ENCODE assay signal across 8 mouse cellular contexts in the genomic region with DNA sequence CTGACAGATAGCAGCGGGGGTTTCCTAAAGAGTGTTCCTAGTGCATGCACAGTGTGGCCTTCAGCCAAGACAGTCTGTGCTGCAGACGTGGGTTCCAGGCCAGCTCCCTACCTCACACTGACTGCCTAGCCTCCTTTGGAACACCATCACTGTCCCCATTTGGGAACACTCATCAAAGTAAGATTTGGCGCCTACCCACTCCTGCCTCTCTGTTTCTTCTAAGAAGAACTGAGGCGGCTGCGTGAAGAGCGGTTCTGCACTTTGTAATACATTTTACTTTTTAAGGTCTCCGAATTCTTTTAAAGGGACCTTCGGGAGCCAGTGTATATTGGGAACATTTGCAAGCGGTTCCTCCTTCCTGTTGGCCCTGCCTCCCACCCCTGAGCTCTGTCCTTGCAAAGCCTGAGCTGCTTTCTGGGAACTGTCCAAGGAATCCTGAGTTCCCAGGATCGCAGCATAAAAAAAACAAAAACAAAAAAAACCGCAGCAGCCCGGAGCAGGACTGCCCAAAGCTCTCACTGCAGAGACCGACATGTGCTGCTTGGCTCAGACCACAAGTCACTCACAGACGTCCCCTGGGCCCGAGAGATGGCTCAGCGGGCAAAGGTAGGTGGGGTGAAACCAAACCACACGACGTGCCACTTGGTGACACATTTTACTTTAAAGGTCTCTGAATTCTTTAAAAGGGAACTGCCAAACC. TPM values are rescaled to one million over a fixed set of nuclear protein-coding genes. Genes with fewer than 3 reads are reported as not detected.
DNase-seq lines count a peak whose midpoint lies in the region; ATAC-seq and TF ChIP-seq lines count a peak whose summit lies in the region.

No protein-coding gene starts in this region.

- peak; percentile 34; the same call in 1 of the 2 replicates for ATAC-seq in hindbrain, embryonic 16.5 days
- ATAC-seq in hindbrain, embryonic 11.5 days (ENCODE audit: low FRiP score) = no peak
- ATAC-seq in hematopoietic stem cell, adult 5-6 weeks (replicated peaks in 1 of 2; ENCODE audit: insufficient read depth in 1 of 2, low FRiP score in 2 of 2, low TSS enrichment in 1 of 2, low read depth in 1 of 2, poor library complexity in 2 of 2, severe bottlenecking in 2 of 2) = peak; percentile 85
- ATAC-seq in lung, postnatal 0 days = peak; percentile 43

- in situ Hi-C loops in CH12.LX (cut with MboI; ENCODE audit: low pct_ligation_motif_present, low pct_unique_long_range_greater_than_20kb, low sequenced_read_pairs) = loop anchor here (5.0 to 25.0 kb wide), 3 partner anchors 60 to 665 kb away; a partner anchor contains a TSS

- TF ChIP-seq CTCF in CH12.LX (conservative IDR thresholded peaks at IDR 0.05 in 1 of 2, IDR thresholded peaks at IDR 0.05 in 1 of 2; ENCODE audit: low read depth in 2 of 2, low read length in 2 of 2) = no peak
- TF ChIP-seq CTCF in brain, embryonic 14.5 days (IDR thresholded peaks at IDR 0.05; ENCODE audit: borderline replicate concordance, extremely low read depth, insufficient read depth, insufficient read length) = no peak
- no peak for TF ChIP-seq CTCF in lung, postnatal 0 days (IDR thresholded peaks at IDR 0.05)

- H3K27ac ChIP-seq in hindbrain, embryonic 16.5 days (ENCODE audit: low read depth, low read length) = peak overlapping the region; percentile 47; the same call in 1 of the 2 replicates
- no peak overlapping the region for H3K27ac ChIP-seq in hindbrain, embryonic 11.5 days (ENCODE audit: low read depth, low read length)
- H3K27ac ChIP-seq in CH12.LX (ENCODE audit: insufficient read depth, low read depth) = no peak overlapping the region
- H3K27ac ChIP-seq in lung, postnatal 0 days (ENCODE audit: low read length) = peak overlapping the region; percentile 32; the same call in 1 of the 2 replicates

- H3K27me3 ChIP-seq in hindbrain, embryonic 16.5 days (replicated peaks; ENCODE audit: control insufficient read depth, insufficient read depth, low read length) = 0 out of 2 replicates have a peak, but pooled peaks cover 2% of the 10 kb centered on the region
- H3K27me3 ChIP-seq in hindbrain, embryonic 11.5 days (ENCODE audit: control insufficient read depth, insufficient read depth, low read length) = peaks cover 9% of the 10 kb centered on the region
- peaks cover 14% of the 10 kb centered on the region for H3K27me3 ChIP-seq in CH12.LX (replicated peaks)
- no peaks in the 10 kb centered on the region for H3K27me3 ChIP-seq in lung, postnatal 0 days (replicated peaks; ENCODE audit: insufficient read depth, low read length)

- dilution Hi-C loops in CH12.LX (cut with MboI; ENCODE audit: extremely low pct_ligation_motif_present, extremely low pct_unique_long_range_greater_than_20kb, low sequenced_read_pairs) = no loop called here

- H3K9ac ChIP-seq in hindbrain, embryonic 16.5 days (ENCODE audit: low read depth, low read length) = no peak overlapping the region
- no peak overlapping the region for H3K9ac ChIP-seq in hindbrain, embryonic 11.5 days (ENCODE audit: low read depth, low read length)
- H3K9ac ChIP-seq in CH12.LX (ENCODE audit: insufficient read depth, low read depth) = no peak overlapping the region
- H3K9ac ChIP-seq in lung, postnatal 0 days (replicated peaks; ENCODE audit: low read depth) = no peak overlapping the region

- 0 out of 2 replicates have a peak, but pooled peaks have one; percentile 37 for TF ChIP-seq EP300 in CH12.LX (IDR thresholded peaks at IDR 0.05; ENCODE audit: low read length)
- TF ChIP-seq EP300 in lung, postnatal 0 days (IDR thresholded peaks at IDR 0.05) = peak; percentile 29; the same call in 1 of the 2 replicates

- peaks cover 12% of the 10 kb centered on the region for H3K4me1 ChIP-seq in hindbrain, embryonic 16.5 days (ENCODE audit: control insufficient read depth, insufficient read depth, low read depth, low read length)
- H3K4me1 ChIP-seq in hindbrain, embryonic 11.5 days (replicated peaks; ENCODE audit: control insufficient read depth, insufficient read depth, low read length) = no peaks in the 10 kb centered on the region
- H3K4me1 ChIP-seq in CH12.LX (ENCODE audit: control insufficient read depth in 1 of 2, insufficient read depth in 2 of 2) = peaks cover 34 to 90% of the 10 kb centered on the region in 2 experiments
- peaks cover 12% of the 10 kb centered on the region; the same call in 1 of the 2 replicates for H3K4me1 ChIP-seq in lung, postnatal 0 days (ENCODE audit: insufficient read depth, low read depth, low read length)

- H3K9me3 ChIP-seq in hindbrain, embryonic 16.5 days (ENCODE audit: control insufficient read depth, low read length) = no peaks in the 10 kb centered on the region
- H3K9me3 ChIP-seq in hindbrain, embryonic 11.5 days (ENCODE audit: control insufficient read depth, low read length) = no peaks in the 10 kb centered on the region
- H3K9me3 ChIP-seq in CH12.LX (replicated peaks; ENCODE audit: low read length) = no peaks in the 10 kb centered on the region
- no peaks in the 10 kb centered on the region for H3K9me3 ChIP-seq in lung, postnatal 0 days (ENCODE audit: low read length)

- TF ChIP-seq RAD21 in CH12.LX (IDR thresholded peaks at IDR 0.05; ENCODE audit: low read depth, low read length) = no peak

- no peak for TF ChIP-seq POLR2A in CH12.LX (IDR thresholded peaks at IDR 0.05; ENCODE audit: low read depth, low read length)
- no peak for TF ChIP-seq POLR2A in brain, embryonic 14.5 days (IDR thresholded peaks at IDR 0.05; ENCODE audit: borderline replicate concordance, extremely low read depth, insufficient read depth, insufficient read length, poor library complexity, severe bottlenecking)

- peak overlapping the region; percentile 29 for H3K4me2 ChIP-seq in hindbrain, embryonic 16.5 days (ENCODE audit: low read length)
- no peak overlapping the region for H3K4me2 ChIP-seq in hindbrain, embryonic 11.5 days (replicated peaks; ENCODE audit: low read depth, low read length)
- peak overlapping the region; percentile 37 for H3K4me2 ChIP-seq in CH12.LX (ENCODE audit: insufficient read depth, low read depth, poor library complexity, severe bottlenecking)
- H3K4me2 ChIP-seq in lung, postnatal 0 days (replicated peaks; ENCODE audit: low read depth, low read length) = peak overlapping the region; percentile 15; the same call in 1 of the 2 replicates

- WGBS in hindbrain, embryonic 16.5 days = 43% methylated on average over 18 of the region's 18 CpGs
- 51% methylated on average over 18 of the region's 18 CpGs for WGBS in hindbrain, embryonic 11.5 days
- 32% methylated on average over 18 of the region's 18 CpGs for WGBS in lung, postnatal 0 days

- DNase-seq in hindbrain, embryonic 11.5 days (ENCODE audit: low spot score) = no peak
- peak; percentile 90 for DNase-seq in CH12.LX (ENCODE audit: extremely low read depth)
- DNase-seq in brain, embryonic 14.5 days (ENCODE audit: low read depth) = peak; percentile 78
- peak; percentile 73 for DNase-seq in lung, postnatal 0 days (ENCODE audit: low spot score)
- DNase-seq in urinary bladder, postnatal 10 days (ENCODE audit: low spot score) = no peak
- no peak for DNase-seq in layer of hippocampus, adult 11-12 months (ENCODE audit: low spot score)

- H3K79me2 ChIP-seq in CH12.LX (replicated peaks; ENCODE audit: control insufficient read depth, extremely low read depth, insufficient read depth, poor library complexity, severe bottlenecking) = no peaks in the 10 kb centered on the region

- H3K4me3 ChIP-seq in hindbrain, embryonic 16.5 days (ENCODE audit: low read length) = no peak overlapping the region
- no peak overlapping the region for H3K4me3 ChIP-seq in hindbrain, embryonic 11.5 days (ENCODE audit: low read depth, low read length)
- H3K4me3 ChIP-seq in CH12.LX (replicated peaks in 1 of 3; ENCODE audit: low read depth in 2 of 3, low read length in 2 of 3, poor library complexity in 1 of 3) = peak overlapping the region in 1 of 3 experiments; percentile 18
- no peak overlapping the region for H3K4me3 ChIP-seq in lung, postnatal 0 days (ENCODE audit: low read depth, low read length)

- H3K36me3 ChIP-seq in hindbrain, embryonic 16.5 days (ENCODE audit: control insufficient read depth, insufficient read depth, low read length) = no peaks in the 10 kb centered on the region
- H3K36me3 ChIP-seq in hindbrain, embryonic 11.5 days (ENCODE audit: control insufficient read depth, insufficient read depth, low read length) = no peaks in the 10 kb centered on the region
- no peaks in the 10 kb centered on the region for H3K36me3 ChIP-seq in CH12.LX (replicated peaks in 1 of 2; ENCODE audit: control insufficient read depth in 1 of 2, insufficient read depth in 1 of 2, low read length in 1 of 2)
- no peaks in the 10 kb centered on the region for H3K36me3 ChIP-seq in lung, postnatal 0 days (ENCODE audit: insufficient read depth, low read length)

TF ChIP-seq in CH12.LX, 34 proteins besides CTCF, POLR2A, EP300 and RAD21 (continues in another document):
- TF ChIP-seq CHD1 (IDR thresholded peaks at IDR 0.05; ENCODE audit: low read depth, low read length) (no peak), MYC (IDR thresholded peaks at IDR 0.05; ENCODE audit: low read depth, low read length) (no peak), MAX (IDR thresholded peaks at IDR 0.05; ENCODE audit: low read length) (no peak), IRF4 (IDR thresholded peaks at IDR 0.05; ENCODE audit: low read depth, low read length) (peak; percentile 45; the same call in 1 of the 2 replicates), KAT2A (IDR thresholded peaks at IDR 0.05; ENCODE audit: insufficient replicate concordance, low read length) (no peak), MAFK (IDR thresholded peaks at IDR 0.05; ENCODE audit: insufficient replicate concordance, low read length) (0 out of 2 replicates have a peak, but pooled peaks have one; percentile 26), MEF2A (IDR thresholded peaks at IDR 0.05; ENCODE audit: borderline replicate concordance, low read depth, low read length) (0 out of 2 replicates have a peak, but pooled peaks have one; percentile 12), MXI1 (IDR thresholded peaks at IDR 0.05; ENCODE audit: low read depth, low read length) (peak; percentile 63; the same call in 1 of the 2 replicates), NRF1 (IDR thresholded peaks at IDR 0.05; ENCODE audit: low read depth, low read length) (no peak), RCOR1 (conservative IDR thresholded peaks at IDR 0.05; ENCODE audit: low read depth, low read length) (no peak), ZC3H11A (IDR thresholded peaks at IDR 0.05; ENCODE audit: low read depth, low read length) (no peak), BHLHE40 (IDR thresholded peaks at IDR 0.05; ENCODE audit: low read depth, low read length) (peak; percentile 90), POLR2AphosphoS2 (IDR thresholded peaks at IDR 0.05; ENCODE audit: low read depth, low read length) (no peak)

RNA-seq across cellular contexts. Expression of a gene that starts 6.4 kb away (rescaled TPM):
- polyA plus RNA-seq in hindbrain, embryonic 16.5 days (2015; fragmentation: Nextera tagmentation; extraction: Ambion mirVana) = 8.2 and 8.6 TPM in 2 replicates
- polyA plus RNA-seq in hindbrain, embryonic 11.5 days (2014; fragmentation: Nextera tagmentation; extraction: Ambion mirVana) = 7.3 and 8.1 TPM in 2 replicates
- 1.1 and 1.4 TPM in 2 replicates for total RNA-seq in CH12.LX (2012; rRNA removed)
- total RNA-seq in CH12.LX (2014; rRNA removed) = 6.6 and 8.0 TPM in 2 replicates
- 8.0 and 8.5 TPM in 2 replicates for polyA plus RNA-seq in CH12.LX (2012; ENCODE audit: insufficient read length, low read depth)
- polyA plus RNA-seq in brain, embryonic 14.5 days (2012; rRNA removed) = 4.9 and 6.1 TPM in 2 replicates
- total RNA-seq in hematopoietic stem cell, adult 5-6 weeks (2017) = 0.63 and 0.84 TPM in 2 replicates
- polyA plus RNA-seq in lung, postnatal 0 days (2015; fragmentation: Nextera tagmentation; extraction: Ambion mirVana) = 18.9 and 22.1 TPM in 2 replicates

Comparison
In these comparisons a context has a peak if more than half of its experiments do, and no peak if none do; other contexts are left out.
1. H3K27ac ChIP-seq: peak in hindbrain, embryonic 16.5 days (single experiment) and lung, postnatal 0 days (single experiment); none in hindbrain, embryonic 11.5 days (single experiment) and CH12.LX (single experiment).
2. DNase-seq: peak in CH12.LX (single experiment), brain, embryonic 14.5 days (single experiment) and lung, postnatal 0 days (single experiment); none in hindbrain, embryonic 11.5 days (single experiment), urinary bladder, postnatal 10 days (single experiment) and layer of hippocampus, adult 11-12 months (single experiment).